Mouse (Mus musculus): ENCODE results near the gene Dexi. TPM values are rescaled to one million over a fixed set of nuclear protein-coding genes. Genes with fewer than 3 reads are reported as not detected.
A peak's percentile ranks its signal among the peaks of the same experiment; 100 is the strongest.

Gene Dexi
- total and polyA plus RNA-seq, 2 experiments = 8.9 to 70.0 TPM

- H3K27me3 ChIP-seq (ENCODE audit: control insufficient read depth, insufficient read depth, low read length) = no peaks in the 10 kb centered on the region
- DNase-seq (ENCODE audit: extremely low read depth, low read depth, low spot score) = no peak
- no peak overlapping the region for H3K9ac ChIP-seq (ENCODE audit: low read depth, low read length)
- TF ChIP-seq CTCF (IDR thresholded peaks at IDR 0.05; ENCODE audit: low read depth, low read length) (no peak), POLR2A (IDR thresholded peaks at IDR 0.05; ENCODE audit: extremely low read depth, insufficient read depth, low read length) (no peak)
- WGBS = 88% methylated on average over 3 of the region's 3 CpGs
- H3K79me2 ChIP-seq (ENCODE audit: control insufficient read depth, insufficient read depth, low read length) = peaks cover 7% of the 10 kb centered on the region; the same call in 1 of the 2 replicates
- H3K36me3 ChIP-seq (ENCODE audit: control insufficient read depth, insufficient read depth, low read length) = peaks cover 3% of the 10 kb centered on the region; the same call in 1 of the 2 replicates
- peaks cover 24% of the 10 kb centered on the region for H3K4me1 ChIP-seq (ENCODE audit: control insufficient read depth, insufficient read depth, low read length)
- H3K4me3 ChIP-seq (ENCODE audit: insufficient read depth, low read depth, low read length) = no peak overlapping the region
- no peak overlapping the region for H3K27ac ChIP-seq (replicated peaks; ENCODE audit: insufficient read depth, low read depth, low read length)
Observed at GRCm38 (mm10) chr16:10528382-10528781, 14.5 kb downstream of the Dexi start.

GRCm38 (mm10) chr16:10527046-10527644 lies 15.7 kb downstream of the Dexi start:
- peaks cover 3% of the 10 kb centered on the region; the same call in 1 of the 2 replicates for H3K36me3 ChIP-seq (ENCODE audit: control insufficient read depth, insufficient read depth, low read length)
- H3K9ac ChIP-seq (ENCODE audit: low read depth, low read length) = no peak overlapping the region
- H3K4me3 ChIP-seq (ENCODE audit: insufficient read depth, low read depth, low read length) = no peak overlapping the region
- peaks cover 15% of the 10 kb centered on the region for H3K4me1 ChIP-seq (ENCODE audit: control insufficient read depth, insufficient read depth, low read length)
- H3K27ac ChIP-seq (replicated peaks; ENCODE audit: insufficient read depth, low read depth, low read length) = no peak overlapping the region
- no peaks in the 10 kb centered on the region for H3K27me3 ChIP-seq (ENCODE audit: control insufficient read depth, insufficient read depth, low read length)
- no peaks in the 10 kb centered on the region; the same call in 1 of the 2 replicates for H3K79me2 ChIP-seq (ENCODE audit: control insufficient read depth, insufficient read depth, low read length)
- TF ChIP-seq CTCF (IDR thresholded peaks at IDR 0.05; ENCODE audit: low read depth, low read length) (peak; percentile 28), POLR2A (IDR thresholded peaks at IDR 0.05; ENCODE audit: extremely low read depth, insufficient read depth, low read length) (no peak)
- WGBS = 79% methylated on average over 6 of the region's 6 CpGs
- no peak for DNase-seq (ENCODE audit: extremely low read depth, low read depth, low spot score)

- WGBS = 24% methylated on average over 2 of the region's 2 CpGs
- peaks cover 15% of the 10 kb centered on the region for H3K4me1 ChIP-seq (ENCODE audit: control insufficient read depth, insufficient read depth, low read length)
- TF ChIP-seq POLR2A (IDR thresholded peaks at IDR 0.05; ENCODE audit: extremely low read depth, insufficient read depth, low read length) (no peak), CTCF (IDR thresholded peaks at IDR 0.05; ENCODE audit: low read depth, low read length) (no peak)
Observed at GRCm38 (mm10) chr16:10525610-10525980, 17.3 kb downstream of the Dexi start.

GRCm38 (mm10) chr16:10524866-10525609 lies 17.8 kb downstream of the Dexi start:
- Histone ChIP-seq H3K9ac (ENCODE audit: low read depth, low read length) (peak overlapping the region; percentile 25; the same call in 1 of the 2 replicates), H3K4me1 (ENCODE audit: control insufficient read depth, insufficient read depth, low read length) (peaks cover 15% of the 10 kb centered on the region), H3K4me3 (ENCODE audit: insufficient read depth, low read depth, low read length) (no peak overlapping the region), H3K36me3 (ENCODE audit: control insufficient read depth, insufficient read depth, low read length) (no peaks in the 10 kb centered on the region), H3K27me3 (ENCODE audit: control insufficient read depth, insufficient read depth, low read length) (no peaks in the 10 kb centered on the region), H3K79me2 (ENCODE audit: control insufficient read depth, insufficient read depth, low read length) (no peaks in the 10 kb centered on the region), H3K27ac (replicated peaks; ENCODE audit: insufficient read depth, low read depth, low read length) (peak overlapping the region; percentile 86)
- DNase-seq (ENCODE audit: extremely low read depth, low read depth, low spot score) = peak; percentile 99
- TF ChIP-seq POLR2A (IDR thresholded peaks at IDR 0.05; ENCODE audit: extremely low read depth, insufficient read depth, low read length) (no peak), CTCF (IDR thresholded peaks at IDR 0.05; ENCODE audit: low read depth, low read length) (no peak)
- WGBS = 30% methylated on average over 4 of the region's 4 CpGs

More at GRCm38 (mm10) chr16:10525610-10525980, 17.3 kb downstream of the Dexi start:
- Histone ChIP-seq H3K27ac (replicated peaks; ENCODE audit: insufficient read depth, low read depth, low read length) (peak overlapping the region; percentile 86), H3K79me2 (ENCODE audit: control insufficient read depth, insufficient read depth, low read length) (no peaks in the 10 kb centered on the region; the same call in 1 of the 2 replicates), H3K36me3 (ENCODE audit: control insufficient read depth, insufficient read depth, low read length) (peaks cover 3% of the 10 kb centered on the region; the same call in 1 of the 2 replicates), H3K4me3 (ENCODE audit: insufficient read depth, low read depth, low read length) (no peak overlapping the region), H3K27me3 (ENCODE audit: control insufficient read depth, insufficient read depth, low read length) (no peaks in the 10 kb centered on the region), H3K9ac (ENCODE audit: low read depth, low read length) (peak overlapping the region; percentile 25; the same call in 1 of the 2 replicates)
- DNase-seq (ENCODE audit: extremely low read depth, low read depth, low spot score) = peak; percentile 96

- TF ChIP-seq CTCF (IDR thresholded peaks at IDR 0.05; ENCODE audit: low read depth, low read length) (no peak), POLR2A (IDR thresholded peaks at IDR 0.05; ENCODE audit: extremely low read depth, insufficient read depth, low read length) (no peak)
- H3K36me3 ChIP-seq (ENCODE audit: control insufficient read depth, insufficient read depth, low read length) = no peaks in the 10 kb centered on the region
- peaks cover 15% of the 10 kb centered on the region for H3K4me1 ChIP-seq (ENCODE audit: control insufficient read depth, insufficient read depth, low read length)
- no peaks in the 10 kb centered on the region for H3K79me2 ChIP-seq (ENCODE audit: control insufficient read depth, insufficient read depth, low read length)
- DNase-seq (ENCODE audit: extremely low read depth, low read depth, low spot score) = no peak
- H3K9ac ChIP-seq (ENCODE audit: low read depth, low read length) = no peak overlapping the region
- 94% methylated on average over 8 of the region's 8 CpGs for WGBS
- no peaks in the 10 kb centered on the region for H3K27me3 ChIP-seq (ENCODE audit: control insufficient read depth, insufficient read depth, low read length)
- H3K27ac ChIP-seq (replicated peaks; ENCODE audit: insufficient read depth, low read depth, low read length) = no peak overlapping the region
- H3K4me3 ChIP-seq (ENCODE audit: insufficient read depth, low read depth, low read length) = no peak overlapping the region
Observed at GRCm38 (mm10) chr16:10523650-10524049, 19.2 kb downstream of the Dexi start.
